Mouse (Mus musculus) brain, embryonic 18.5 days (tissue): Measurements from ENCODE around the gene Glt28d2.
"Not testable (repeated sequence)": the region's sequence is repeated elsewhere in the genome, so short reads cannot be mapped to it uniquely, and the experiment has no call there.

Source experiments
- DNase-seq: peaks from one replicate; pipeline ENCODE4 v3.0.0-alpha.2; 2012; ENCODE audit warnings: low read depth, low spot score

Glt28d2 gene

DNA sequence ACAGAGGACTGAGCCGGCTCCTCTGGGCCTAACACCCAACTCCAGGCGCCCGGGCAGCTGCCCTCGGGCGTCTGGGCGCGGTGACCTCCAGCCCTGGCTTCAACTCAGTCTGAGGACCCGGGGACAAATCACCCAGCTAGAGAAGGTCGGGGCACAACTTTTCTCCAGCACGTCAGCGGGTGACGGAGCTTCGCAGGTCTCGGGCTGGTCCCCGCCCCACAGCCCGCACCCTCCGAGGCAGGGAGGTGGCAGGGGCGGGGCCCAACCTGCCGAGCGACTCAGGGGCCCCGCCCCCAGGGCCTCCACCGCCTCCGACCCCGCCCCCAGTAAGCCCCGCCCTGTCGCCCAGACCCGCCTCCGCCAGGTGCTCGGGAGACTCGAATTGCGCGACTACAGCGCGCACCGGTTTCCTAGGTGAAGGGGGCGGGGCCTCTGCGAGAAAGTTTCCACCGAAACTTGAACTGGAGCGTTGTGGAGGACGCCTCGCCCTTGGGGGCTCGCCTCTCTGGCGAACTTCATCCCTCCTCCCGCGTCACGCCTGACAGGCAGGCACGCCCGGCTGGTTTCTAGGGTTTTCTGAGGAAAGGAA is at the start of gene Glt28d2, which contains the start of gene Gm37240:
Glt28d2 (minus strand) TSS at position 278 of the 589 bp plus-strand sequence.
Gm37240 (minus strand) TSS at position 280 of the 589 bp plus-strand sequence.
- DNase-seq, result peak; percentile 12

DNA sequence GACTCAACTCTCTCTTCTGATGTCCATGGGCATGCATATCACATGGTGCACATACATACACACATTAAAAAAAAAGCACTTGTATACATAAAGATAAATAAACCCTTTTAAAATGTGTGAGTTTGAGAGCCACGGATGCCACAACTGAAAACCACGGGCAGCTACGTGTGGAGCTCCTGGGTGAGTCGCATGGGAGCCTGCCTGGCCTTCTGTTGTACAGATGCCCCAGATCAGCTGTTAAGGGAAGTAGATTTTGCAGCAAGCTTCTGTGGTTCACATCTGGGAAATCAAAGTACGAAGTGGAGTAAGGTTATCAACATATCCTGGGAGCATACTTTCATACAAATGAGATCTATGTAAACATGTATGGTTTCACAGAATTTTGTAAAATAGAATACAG is 46.3 kb upstream of the Glt28d2 start:
- DNase-seq, result no peak

DNA sequence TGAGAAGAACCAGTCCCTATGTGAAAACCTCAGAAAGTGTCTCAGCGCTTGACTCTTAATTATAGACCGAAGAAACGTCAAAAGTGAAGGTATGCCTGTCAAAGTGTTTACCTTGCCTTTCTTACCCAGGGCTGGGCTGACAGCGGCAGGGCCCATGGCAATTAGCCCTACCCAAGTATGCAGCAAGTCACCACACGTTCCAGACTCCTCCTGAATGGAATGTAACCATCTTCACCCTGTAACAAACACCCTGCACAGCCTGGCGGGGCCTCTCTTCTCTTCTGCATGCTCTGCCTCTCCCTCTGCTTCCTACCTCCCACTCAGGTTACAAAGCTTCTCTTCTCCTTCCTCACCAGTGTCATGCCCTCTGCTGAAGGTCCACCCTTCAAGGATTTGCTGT is 44.5 kb upstream of the Glt28d2 start:
- DNase-seq, result no peak

DNA sequence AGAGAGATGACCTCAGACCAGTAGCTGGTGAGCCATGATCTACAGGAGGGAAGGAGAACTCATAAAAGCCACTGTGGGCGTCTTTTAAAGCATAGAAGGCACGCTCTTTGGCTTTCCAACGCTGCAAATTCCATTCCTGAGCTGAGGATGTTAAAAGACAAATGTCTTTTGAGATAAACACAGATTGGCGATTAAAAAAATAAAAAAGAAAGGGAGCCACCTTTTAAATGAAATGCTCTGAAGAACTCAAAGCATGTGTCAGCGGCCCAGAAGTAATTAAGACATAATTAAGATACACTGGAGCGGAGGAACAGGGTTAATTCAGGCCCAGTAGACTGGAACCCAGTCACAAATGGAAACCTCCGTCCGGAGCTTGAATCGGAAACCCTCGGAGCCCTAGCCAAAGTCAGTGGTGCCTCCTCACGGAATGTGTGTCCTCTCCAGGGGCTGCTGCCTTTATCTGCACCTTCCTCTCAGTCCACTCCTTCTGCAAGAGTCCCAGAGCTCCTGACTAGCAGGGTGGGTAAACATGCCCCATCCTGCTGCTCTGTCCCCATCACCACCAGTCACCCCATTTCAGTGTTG is 43.4 kb upstream of the Glt28d2 start:
- no peak for DNase-seq

DNA sequence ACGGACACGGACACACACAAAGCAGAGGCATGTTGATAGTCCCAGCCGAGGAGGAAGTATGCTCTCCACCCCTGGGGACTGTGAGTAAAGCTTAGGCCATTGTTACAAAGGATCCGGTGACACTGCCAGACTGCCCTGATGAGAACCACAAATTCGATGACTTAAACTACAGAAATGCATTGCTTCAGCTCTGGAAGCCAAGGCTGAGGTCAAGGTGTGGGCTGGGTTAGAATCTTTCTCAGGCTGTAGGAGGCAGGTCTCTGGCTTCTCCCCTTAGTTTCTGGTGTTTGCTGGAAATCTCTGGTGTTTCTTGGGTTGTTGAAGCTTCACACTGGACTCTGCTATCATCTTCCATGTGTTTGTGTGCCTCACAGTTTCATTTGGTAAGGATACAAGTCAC is 42.4 kb upstream of the Glt28d2 start:
- no peak for DNase-seq

DNA sequence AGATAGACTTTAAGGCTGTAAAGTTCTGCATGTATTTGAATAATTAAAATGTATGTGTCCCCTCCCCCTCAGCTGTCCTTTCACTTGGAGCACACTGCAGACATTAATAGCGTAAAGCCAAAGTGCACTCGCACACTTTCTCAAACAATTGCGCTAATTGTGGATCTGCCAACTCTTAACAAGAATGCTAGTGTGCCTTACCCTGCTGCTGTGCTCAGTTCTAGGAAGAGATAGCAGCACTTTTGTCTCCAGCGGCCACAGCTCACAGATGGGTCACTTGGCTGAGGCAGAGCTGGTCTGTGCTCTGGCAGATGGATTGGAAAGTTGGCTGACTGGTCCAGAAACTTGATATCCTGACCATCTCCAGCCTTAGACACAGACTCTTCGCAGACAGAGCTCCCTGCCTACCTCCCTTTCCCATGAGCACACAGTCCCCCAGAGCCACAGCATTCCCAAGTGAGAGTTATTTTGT is 40.9 kb upstream of the Glt28d2 start:
- DNase-seq, result peak; percentile 28

DNA sequence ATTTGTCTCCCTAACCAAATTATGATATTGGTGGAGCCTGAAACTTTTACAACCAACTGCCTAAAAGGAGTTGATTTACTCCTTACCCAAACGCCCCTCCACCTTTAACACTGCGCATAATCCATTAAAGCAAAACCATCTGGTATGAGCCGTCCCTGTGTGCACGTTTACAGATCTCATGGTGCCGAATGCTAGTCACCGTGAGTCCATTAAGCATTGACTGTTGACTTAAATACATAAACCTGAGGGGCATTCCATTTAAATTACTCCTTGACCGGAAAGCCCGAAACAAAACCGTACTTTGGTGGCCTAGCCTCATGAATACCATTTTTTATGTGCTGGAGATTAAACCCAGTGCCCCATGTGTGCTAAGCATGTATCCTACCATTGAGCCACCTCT is 40.0 kb upstream of the Glt28d2 start:
- no peak for DNase-seq

DNA sequence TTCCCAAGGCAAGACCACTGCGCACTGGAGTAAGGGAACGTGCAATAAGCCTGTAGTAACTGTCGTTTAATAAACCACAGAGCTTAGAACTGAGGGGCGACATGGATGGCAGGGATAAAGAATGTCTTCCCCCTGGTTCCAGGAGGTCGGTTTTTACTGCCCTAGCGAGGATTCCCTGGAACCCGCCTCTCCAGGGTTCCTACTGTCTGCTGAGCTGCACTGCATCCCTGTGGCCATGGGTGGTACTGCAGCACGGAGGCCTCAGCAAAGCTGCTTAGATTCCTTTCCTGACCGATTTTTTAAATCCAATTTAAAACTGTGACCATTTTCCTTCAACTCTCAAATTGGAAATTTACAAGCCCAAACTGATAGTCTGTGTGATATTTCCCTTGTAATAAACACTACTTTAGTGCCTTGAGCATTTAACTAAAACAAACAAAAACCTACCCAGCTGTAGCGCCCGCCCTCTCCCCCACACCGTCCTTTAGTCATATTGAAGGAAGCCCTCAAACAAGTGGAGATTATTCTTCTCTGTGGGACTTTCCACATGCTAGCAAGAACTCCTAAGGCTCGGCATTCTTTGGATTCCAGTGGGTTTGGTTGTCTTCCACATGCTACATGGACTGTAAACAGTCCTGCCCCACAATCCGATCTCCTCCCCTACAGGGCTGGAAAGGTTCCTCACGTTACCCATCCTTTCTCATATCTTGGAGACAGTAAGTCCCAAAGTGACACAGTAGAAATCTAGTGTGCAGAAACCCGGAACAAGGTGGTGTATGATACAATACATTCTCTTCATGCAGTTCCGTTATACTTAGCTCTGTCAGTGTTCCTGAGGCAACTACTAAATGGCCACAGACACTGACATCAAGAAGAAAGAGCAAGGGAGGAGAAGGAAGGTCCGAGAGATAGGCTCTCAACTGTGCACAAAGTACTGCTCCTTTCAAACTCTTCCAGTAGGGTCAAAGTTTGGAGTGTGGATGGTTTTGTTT is 36.9 kb upstream of the Glt28d2 start:
- peak; percentile 45 for DNase-seq

DNA sequence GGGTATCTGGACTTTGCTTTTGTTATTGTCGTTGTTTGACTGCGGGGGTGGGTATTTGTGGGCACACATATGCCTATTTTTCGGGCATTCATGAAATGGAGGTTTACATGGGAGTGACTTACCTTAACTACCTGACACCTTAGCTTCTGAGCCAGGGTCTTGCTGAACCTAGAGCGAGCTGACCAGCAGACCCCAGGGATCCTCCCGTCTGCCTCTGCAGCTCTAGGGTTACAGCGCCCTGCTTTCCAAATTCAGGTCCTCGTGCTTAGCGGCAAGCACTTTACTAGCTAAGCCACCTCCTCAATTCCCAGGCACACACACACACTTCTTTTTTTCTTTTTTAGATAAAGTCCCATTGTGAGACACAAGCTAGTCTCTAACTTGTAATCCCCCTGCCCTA is 36.0 kb upstream of the Glt28d2 start:
- no peak for DNase-seq

DNA sequence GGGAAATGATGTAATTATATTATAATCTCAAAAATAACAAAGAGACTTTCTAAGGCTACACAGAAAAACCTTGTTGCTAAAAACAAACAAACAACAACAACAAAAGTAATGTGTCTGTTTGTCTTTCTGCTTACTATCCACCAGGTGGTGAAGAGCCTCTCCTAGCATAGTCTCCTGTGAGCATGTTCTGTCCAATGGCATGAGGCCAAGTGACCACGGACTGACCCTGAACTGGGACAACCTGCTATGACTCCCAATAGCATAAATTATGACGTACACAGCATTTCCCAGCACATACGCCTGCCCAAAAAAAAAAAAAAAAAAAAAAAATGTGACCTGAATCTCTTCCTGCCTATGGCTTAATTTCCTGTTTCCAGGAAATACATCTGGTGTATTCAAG is 35.0 kb upstream of the Glt28d2 start:
- no peak for DNase-seq

DNA sequence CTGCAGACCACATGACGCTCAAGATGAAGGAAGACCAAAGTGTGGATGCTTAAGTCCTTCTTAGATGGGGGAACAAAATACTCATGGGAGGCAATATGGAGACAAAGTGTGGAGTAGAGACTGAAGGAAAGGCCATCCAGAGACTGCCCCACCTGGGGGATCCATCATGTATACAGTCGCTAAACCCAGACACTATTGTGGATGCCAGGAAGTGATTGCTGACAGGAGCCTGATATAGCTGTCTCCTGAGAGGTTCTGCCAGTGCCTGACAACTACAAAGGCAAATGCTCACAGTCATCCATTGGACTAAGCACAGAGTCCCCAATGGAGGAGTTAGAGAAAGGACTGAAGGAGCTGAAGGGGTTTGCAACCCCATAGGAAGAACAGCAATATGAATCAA is 33.4 kb upstream of the Glt28d2 start:
- DNase-seq, result not testable (repeated sequence)

DNA sequence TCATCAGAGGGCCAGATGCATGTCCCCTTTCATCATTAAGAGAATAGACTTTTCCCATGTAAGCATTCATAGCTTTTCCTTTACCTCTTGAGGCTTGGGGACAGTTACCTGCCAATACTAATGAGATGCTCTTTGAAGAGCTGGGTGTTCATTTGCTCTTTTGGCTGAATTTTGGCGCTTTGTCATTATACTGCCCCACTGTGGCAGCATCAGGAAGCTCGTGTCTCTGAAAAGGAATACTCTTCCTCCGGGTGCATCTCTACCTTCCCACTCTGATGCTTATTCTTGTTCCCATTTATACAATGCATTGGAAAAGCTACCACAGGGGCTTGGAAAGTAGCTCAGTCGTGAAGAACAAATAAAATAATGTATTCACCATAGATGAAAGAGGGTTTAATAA is 30.3 kb upstream of the Glt28d2 start:
- no peak for DNase-seq

DNA sequence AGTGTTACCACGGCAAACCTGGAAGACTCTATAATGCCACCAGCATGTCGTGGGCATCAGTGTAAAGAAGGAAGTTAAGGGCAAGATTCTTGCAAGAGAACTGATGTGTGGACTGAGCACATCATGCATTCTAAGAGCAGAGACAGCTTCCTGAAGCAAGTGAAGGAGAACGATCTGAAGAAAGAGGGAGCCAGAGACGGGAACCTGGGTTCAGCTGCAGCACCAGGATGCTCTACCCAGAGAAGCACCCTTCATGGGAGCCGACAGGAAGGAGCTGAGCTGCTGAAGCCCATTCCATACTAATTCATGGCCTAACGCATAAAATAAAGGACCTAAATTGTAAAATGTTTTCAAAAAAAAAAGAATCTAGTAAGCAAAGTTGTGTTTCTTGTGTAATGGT is 27.5 kb upstream of the Glt28d2 start:
- DNase-seq, result no peak

DNA sequence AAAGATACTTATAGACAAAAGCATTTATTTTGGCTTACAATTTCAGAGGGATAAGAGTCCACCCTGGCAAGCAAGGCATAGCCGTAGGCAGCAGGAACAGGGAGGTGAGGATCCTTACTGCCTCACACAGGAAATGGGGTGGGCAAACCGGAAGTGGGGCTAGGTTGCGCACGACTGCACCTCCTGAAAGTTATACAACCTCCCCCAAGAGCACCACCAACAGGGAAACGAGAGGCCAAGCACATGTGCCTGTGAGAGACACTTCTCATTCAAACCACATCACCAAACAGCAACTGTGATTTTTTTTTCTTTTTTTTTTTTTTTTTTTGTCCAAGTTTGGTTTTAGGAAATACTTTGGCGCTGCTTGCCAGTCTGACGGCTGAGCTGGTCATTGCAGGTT is 19.8 kb upstream of the Glt28d2 start:
- no peak for DNase-seq

DNA sequence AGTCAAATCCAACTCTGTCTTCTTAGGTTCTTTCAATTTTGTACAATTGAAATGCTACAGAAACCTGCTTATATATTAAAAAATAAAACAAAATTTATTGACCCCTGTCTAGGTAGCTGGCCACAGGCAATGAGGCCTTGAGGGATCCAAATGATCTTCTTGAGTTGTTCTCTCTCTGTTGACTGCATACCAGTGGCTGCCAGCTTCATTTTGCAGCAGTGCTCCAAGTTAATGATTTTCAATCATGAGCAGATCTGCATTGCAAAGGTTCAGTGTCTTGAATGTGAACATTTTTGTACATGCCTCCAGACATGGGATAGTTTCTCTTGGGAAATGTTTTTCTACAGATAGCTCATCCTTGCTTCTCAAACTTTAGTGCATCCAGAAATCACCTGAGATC is 17.1 kb upstream of the Glt28d2 start:
- DNase-seq, result no peak

DNA sequence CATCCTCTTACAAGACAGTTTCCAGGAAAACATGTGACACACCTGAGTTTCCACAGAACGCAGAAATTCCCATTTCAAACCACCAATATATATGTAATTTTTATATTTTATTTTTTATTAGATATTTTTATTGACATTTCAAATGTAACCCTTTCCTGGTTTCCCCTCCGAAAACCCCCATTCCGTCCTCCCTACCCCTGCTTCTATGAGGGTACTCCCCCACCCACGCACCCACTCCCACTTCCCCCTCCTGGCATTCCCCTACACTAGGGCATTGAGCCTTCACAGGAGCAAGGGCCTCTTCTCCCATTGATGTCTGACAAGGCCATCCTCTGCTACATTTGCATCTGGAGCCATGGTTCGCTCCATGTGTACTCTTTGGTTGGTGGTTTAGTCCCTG is 7.7 kb upstream of the Glt28d2 start:
- DNase-seq, result no peak

DNA sequence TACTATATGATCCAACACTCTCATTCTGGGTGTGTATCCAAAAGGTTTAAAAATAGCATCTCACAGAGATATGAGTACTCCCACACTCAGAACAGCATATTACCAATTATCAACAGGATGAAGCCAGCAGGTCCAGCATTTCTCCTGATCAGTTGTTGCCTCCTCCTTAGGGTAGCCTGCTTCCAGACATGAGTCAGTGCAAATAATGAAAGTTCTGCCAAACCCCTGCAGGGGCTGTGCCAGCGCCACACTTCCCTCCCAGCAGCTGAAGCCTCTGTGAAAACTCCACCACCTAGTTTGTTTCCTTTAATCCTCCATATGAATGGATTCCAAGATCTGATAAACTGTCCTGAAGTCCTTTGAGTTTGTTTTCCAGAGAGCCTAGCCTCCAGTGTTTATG is 4.3 kb upstream of the Glt28d2 start:
- DNase-seq, result no peak

DNA sequence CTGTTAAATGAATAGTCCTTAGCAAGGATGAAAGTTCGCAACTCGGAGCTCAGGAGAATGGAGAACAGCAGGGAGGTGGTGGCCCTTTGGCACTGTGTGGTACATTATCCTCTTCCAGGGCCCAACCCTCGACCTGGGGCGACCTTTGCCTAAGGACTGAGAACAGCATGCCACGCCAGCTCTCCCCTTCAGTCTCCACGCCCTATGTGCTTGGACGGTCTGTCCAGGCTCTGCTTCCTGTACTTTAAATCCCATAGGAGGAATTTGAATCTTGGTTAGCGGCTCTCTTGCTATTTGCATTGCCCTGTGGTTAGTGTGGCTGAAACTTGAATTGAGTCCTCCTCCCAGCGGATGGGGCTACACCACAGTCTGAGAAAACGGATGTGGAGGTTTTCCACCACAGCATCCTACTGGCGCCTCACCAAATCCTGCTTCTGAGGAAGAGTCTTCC is 930 bp upstream of the Glt28d2 start:
- no peak for DNase-seq

DNA sequence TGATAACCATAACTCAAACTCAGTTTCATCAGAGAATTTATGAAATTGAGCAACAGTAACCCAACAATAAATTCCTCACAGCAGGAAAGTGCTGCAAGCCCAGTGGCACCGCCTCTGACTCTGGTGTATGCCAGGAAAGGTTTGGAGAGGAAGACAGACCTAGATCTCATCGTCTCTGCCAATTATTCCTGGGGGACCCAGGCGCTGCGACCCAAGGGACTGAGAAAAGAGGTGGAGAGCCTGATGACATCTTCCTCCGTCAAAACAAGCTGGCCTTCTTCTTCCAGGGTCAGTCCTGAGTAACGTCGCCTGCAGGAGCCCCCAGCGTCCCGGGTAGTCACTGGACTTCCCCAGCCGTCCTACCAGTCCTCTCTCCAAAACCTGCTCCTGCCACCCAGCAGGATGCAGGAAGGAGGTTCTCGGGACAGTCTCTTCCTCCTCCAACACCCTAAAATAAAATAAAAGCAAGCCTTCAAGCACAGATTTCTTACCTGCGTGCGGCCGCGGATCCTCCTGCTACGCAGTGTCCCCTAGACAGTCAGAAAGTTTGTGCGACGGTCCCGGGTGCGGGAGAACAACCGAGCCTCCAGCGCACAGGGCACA is 579 bp downstream of the Glt28d2 start:
- no peak for DNase-seq

DNA sequence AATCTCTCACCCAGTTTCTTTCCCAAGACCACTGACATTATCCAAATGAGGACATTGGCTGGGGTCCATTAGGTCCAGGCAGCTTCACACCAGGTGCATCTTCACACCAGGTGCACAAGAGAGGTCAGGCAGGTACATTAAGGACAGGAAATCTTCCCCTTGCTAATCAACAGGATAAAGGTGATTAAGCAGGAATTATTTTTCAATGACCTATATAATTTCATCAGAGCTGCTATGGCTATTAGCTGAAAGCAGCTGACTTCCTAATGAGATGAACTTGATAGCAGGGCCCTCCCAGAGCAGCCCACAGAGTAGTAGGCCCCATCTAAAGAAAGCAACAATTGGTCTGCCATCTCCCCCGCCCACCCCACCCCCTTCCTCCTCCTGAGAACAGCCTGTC is 1.4 kb downstream of the Glt28d2 start:
- DNase-seq, result no peak

DNA sequence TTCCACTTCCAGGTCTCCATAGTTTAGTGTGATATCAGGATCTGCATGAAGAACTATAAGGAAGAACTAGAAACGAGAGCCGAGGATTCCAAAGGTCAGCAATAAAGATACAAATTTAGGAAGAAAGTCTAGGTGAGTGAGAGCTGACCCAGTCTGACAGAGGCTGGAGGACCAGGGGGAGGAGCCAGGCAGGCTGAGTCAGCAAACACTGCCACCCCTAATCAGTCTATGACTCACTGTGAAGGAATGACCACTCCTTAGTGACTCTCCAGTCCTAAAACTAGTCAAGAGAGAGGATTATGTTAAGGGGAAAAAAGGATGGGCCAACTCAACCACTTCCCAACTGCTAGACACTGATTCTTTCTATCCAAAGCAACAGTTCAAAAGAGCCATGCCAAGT is 6.6 kb downstream of the Glt28d2 start:
- no peak for DNase-seq

DNA sequence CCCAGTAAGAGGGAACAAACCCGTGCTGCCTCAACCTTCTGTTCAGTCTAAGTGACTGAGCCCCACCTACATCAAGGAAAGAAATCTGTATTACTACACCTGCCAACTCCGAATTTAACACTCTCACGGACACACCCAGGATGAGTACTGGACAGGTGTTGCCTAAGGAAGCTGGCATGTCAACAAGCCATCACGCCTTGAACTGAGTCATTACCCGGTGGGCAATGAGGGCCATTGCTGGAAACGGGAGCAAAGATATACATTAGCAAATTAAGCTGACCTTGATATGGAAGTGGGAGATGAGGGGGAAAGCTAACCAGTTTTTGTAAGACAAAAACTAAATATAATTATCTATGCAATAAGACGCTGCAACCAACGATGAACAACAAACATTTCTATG is 7.2 kb downstream of the Glt28d2 start:
- no peak for DNase-seq
